Mouse (Mus musculus) skeletal muscle tissue, adult 2 months (tissue): ENCODE measurements around the gene Aasdh.
"Not testable (repeated sequence)": the region's sequence is repeated elsewhere in the genome, so short reads cannot be mapped to it uniquely, and the experiment has no call there.

Experiments
- DNase-seq: peaks from one replicate; pipeline ENCODE4 v3.0.0-alpha.2; 2012; ENCODE audit warnings: low read depth, low spot score

The Aasdh gene

DNA sequence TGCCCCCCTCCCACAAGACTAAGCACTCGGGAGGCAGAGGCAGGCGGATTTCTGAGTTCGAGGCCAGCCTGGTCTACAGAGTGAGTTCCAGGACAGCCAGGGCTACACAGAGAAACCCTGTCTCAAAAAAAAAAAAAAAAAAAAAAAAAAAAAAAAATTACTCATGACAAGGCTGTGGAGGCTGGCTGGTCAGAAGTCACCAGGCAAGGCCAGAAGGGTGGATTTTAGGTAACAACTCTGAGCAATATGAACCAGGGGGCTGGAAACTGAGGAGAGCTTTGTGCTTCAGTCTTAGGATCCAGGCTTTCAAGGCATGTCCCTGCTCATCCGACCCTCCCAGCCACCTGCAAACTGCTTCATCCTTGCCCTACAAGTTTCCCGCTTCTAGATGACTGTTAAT lies 7.2 kb upstream of the Aasdh start:
- not testable (repeated sequence) for DNase-seq

DNA sequence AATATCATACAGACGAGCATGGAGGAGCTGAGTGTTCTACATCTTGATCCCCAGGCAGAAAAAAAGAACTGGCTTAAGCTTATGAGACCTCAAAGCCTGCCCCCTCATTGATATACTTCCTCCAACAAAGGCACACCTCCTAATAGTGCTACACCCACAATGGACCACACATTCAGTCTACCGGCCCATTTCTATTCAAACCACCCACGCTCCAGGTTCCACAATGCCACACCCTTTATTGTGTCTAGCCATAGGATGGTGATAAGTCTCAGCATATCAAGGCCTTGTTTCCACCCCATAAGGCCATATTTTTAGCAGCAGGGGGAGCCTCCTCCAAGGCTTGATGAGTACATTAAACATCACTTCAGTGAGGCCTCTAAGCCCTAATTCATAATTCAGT lies 5.5 kb upstream of the Aasdh start:
- no peak for DNase-seq

DNA sequence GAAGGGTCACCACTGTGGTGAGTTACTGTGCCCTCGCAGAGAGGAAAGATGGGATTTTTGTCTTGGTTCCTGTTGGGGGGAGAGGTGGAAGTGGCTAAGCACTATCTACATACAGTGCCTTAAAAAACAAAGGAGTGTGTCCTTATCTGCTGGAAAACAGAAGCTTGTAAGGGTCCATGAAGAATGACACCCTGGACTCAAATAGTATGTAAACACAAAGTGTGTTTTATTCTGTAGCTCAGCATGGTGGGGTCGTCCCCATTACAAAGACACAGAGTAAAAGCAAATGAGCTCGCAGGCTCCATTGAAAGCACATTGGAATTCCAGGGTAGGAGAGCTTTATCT lies 813 bp upstream of the Aasdh start:
- DNase-seq = no peak

DNA sequence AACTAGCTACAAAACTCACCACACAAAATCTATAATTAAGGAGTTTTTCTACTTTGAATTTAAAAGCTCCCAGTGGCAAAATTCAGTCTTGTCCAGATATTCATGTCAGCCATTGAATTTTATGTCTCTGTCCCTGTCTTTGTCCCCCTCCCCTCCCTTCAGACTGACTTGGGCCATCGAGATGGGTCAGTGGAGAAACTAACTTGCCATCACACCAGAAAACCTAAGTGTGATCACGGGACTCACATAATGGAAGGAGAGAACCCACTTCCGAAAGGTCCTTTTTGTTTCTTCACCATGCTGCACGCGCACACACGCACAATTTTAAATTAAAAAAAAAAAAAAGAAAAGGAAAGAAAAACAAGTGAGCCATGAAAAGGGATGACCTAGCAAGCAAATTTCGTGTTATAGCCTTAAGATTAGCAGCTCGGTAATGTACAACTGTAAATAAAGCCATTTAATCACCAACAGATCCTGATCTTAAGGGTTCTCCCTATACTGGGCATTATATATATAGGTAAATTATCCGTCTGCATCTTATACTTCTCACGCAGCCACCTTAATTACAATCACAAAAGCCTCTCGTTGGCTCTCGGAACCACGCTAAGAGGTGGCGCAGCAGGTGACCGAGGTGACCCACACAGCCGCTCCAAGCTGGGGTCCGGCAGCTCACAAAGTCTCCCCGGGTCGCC lies 455 bp downstream of the Aasdh start:
- no peak for DNase-seq

DNA sequence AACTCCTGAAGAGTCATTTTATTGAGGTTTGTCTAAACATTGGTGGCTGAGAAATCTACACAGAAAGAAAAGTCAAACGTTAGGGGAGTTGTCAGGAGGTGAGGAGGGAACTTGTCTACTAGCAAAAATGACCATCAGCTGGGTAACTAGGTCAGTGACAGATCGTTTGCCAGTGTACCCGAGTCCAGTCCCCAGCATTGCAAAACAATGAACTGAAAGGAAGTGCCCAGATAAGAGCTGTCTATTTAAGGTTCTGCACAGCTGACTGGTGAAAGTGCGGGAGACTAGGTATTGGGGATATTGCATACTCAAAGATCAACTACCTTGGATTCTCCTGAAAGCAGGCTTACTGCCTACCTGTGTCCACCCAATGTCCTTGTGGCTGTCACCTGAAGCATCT lies 3.2 kb downstream of the Aasdh start:
- no peak for DNase-seq

DNA sequence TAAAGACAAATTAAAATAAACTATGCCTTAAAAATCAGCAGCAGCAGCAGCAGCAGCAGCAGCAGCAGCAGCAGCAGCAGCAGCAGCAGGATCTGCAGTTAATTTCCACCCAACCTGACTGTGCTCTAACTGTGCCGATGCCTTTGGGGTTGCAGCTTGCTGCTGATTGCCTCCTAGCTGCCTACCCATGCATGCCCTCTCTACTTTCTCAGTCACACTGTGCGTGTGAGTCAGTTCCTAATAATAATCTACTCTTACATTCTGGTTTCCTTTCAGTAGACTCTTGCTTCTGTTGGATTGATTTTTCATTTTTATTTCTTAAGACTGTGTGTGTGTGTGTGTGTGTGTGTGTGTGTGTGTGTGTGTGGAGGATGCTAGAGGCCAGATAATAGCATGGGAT lies 12.2 kb downstream of the Aasdh start:
- DNase-seq = no peak

DNA sequence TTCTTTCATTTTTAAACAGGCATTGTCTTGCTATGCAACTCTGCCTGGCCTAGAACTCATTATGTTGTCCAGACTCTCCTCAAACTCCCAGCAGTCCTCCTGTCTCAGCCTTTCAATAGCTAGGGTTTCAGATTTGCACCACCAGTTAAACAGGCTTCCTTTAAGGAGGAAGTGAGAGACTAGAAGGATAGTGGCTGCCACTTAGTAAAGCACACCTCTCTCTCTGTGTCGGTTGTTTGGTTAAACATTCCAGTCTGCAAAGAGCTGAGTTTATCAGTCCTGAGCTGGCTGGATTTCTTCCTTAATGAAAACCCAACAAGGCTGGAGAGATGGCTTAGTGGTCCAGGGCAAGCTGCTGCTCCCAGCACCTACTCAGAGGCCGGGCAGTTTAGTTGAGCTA lies 12.7 kb downstream of the Aasdh start:
- no peak for DNase-seq

DNA sequence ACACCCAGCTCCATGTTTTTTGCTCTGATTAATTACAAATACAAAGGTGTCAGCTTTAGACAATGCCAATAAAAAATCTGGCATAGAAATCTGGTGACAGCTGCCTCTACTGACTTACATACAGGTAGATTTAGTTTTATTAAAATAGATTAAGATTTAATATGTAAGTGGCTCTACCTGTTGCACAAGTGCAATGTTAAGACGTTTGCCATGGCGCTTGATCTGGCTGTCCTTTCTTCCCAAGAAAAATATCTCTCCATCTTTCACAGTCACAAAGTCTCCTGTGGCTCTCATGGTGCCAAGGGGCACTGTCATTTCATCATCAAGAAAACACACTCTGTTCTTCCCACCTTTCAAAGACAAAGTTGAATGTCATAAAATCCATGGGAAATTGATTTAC lies 18.3 kb downstream of the Aasdh start:
- DNase-seq = no peak

DNA sequence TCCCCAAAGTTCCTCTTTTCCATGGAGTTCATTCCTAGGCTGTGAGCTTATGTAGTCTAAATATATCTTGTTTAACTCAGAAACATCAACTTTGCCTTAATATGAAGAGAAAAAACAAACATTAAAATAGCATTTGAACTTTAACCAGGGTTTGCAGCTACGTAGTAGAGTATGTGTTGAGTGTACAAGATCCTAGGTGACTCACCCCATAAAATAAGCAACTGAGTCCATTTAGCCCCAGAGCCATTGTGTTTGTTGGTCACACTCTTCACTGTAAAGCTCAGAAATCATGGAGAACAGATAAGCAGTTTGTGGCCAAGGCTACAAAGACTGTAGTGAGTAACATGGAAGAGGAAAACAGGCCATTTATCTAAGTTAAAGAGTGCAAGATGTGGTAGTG lies 21.2 kb downstream of the Aasdh start:
- DNase-seq = no peak

DNA sequence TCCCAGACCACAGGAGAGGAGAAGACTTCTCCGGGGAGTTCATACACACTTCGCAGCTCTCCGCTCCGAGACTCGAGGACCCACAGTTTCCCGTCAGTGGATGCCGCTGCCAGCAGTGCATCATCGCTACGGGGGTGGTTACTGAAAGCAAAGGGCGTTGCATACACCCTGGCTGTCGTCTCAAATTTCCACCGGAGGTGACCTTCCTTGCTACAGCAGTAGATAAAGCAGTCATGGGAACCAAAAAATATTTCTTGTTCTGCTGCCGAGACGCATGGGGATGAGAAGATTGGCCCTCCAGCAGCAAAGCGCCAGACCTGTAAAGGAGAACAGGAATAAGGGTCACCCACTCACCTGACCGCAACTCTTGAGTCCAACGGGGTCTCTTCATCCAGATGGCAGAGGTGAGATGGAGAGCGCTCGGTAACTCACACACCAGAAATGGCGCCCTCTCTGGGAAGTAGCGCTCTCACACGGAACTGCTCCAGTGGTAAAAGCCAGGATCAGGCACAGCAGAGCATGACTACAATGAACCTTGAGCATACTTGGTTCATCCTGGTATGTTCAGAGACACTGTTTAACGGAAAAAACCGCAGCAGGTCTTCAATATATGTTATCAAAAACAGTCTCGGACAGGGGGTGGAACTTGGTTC lies 29.1 kb downstream of the Aasdh start:
- DNase-seq = no peak

DNA sequence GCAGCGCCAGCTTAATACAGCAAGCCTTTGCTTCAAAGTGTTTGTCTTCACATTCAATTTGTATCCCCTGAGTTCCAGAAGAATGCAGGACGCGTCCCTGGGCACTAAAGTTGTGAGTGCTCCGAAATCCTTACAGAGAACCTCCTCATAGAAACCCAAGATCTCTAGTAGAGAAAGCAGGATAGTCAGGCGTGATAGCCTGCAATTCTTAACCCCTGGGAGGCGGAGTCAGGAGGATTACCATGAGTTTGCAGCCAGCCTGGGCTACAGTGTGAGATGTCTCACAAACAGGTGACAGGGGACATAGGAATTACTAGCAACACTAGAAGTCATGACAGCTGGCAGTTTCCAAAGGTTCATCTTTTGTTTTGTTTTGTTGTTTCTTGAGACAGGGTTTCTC lies 35.8 kb downstream of the Aasdh start:
- no peak for DNase-seq

DNA sequence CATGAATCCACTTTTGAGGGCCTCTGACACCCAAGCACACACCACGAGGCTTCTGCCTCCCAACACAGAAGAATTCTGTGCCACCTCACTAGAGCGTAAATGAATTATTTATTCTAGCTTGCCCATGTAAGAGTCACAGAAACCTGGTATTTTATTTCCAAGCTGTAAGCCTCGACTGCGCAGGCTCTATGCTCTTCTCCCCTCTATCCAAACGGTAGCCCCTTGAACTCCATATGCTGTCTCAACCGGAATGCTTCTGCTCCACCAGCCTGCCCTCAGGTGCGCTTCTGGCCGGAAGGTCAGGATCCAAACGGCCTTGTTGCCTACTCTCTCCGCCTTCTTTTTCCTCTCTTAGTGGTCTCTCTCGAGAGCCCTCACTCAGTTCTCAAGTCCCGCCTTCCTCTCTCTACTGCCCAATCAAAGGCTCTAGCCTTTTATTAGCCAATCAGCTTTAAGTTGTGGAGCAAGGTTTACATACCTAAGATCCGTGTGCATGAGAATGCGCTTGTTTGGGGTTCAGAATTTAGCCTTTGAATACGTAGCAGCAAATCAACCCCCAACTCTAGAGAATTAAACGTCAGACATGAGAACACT lies 36.5 kb downstream of the Aasdh start:
- no peak for DNase-seq

DNA sequence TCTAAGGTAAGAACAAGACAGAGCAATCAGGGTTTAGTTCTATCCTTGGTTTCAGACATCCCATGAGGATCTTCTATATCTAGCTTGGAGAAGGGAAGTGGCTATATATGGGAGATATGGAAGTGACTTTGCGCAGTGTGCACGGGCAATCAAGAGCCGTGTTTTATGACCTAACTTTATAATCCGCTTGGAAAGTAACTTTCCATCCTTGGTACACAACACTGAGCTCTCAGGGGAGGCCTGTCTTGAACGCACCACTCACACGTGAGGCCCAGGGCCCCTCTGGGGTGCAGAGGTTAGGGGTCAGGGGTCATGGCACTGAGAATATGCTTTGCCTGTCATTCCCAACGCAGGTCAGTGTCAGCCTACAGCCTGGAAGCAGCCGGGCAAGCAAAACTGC lies 38.5 kb downstream of the Aasdh start:
- no peak for DNase-seq

DNA sequence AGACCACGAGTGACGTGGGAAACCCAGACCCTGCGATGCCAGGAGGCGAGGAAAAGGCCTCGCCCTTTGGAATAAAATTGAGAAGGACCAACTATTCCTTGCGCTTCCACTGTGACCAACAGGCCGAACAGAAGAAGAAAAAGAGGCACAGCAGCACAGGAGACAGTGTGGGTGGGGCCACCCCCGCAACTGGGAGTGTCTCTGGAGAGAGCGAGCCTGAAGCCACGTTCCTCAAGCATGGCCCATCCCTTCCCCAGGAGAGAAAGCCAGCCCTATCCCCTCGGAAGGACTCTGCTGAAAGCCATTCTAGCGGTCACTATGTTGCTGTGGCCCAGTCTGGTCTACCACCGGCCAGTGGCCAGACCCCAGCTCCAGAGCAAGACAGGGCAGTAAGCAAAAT lies 46.9 kb downstream of the Aasdh start:
- no peak for DNase-seq

DNA sequence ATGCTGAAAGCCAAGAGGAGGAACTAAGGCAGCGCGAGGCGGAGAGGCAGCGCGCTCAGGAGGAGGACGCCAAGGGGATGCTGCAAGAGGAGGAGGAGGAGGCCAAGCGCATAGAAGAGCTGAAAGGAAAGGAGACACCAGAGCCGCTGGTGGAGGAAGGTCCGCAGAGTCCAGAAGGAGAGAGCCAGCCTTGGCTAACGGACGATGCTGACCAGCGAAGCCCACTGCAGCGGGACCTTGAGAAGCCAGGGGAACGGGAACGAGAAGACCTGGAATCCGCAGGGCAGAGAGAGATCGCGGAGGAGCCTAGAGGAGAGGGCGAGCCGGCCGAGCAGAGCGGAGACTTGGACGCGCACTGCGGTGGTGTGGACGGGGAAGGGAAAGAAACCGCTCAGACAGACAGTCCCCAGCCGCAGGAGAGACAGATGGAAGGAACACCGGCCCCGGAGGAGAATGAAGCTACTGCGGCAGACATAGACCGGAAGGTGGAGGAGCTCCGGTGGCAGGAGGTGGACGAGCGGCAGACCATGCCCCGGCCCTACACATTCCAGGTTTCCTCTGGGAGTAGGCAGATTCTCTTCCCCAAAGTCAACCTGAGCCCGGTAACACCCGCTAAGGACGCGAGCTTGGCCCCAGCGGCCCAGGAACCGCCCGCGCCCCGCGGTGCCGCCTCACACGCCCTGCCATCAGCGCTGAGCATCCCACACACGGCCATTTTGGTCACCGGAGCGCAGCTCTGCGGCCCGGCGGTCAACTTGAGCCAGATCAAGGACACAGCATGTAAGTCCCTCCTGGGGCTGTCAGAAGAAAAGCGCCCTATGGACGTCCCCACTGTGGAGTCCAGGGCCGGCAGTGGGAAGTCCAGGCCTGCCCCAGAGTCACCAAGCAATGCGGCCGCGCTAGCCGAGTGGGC lies 48.0 kb downstream of the Aasdh start:
- no peak for DNase-seq

DNA sequence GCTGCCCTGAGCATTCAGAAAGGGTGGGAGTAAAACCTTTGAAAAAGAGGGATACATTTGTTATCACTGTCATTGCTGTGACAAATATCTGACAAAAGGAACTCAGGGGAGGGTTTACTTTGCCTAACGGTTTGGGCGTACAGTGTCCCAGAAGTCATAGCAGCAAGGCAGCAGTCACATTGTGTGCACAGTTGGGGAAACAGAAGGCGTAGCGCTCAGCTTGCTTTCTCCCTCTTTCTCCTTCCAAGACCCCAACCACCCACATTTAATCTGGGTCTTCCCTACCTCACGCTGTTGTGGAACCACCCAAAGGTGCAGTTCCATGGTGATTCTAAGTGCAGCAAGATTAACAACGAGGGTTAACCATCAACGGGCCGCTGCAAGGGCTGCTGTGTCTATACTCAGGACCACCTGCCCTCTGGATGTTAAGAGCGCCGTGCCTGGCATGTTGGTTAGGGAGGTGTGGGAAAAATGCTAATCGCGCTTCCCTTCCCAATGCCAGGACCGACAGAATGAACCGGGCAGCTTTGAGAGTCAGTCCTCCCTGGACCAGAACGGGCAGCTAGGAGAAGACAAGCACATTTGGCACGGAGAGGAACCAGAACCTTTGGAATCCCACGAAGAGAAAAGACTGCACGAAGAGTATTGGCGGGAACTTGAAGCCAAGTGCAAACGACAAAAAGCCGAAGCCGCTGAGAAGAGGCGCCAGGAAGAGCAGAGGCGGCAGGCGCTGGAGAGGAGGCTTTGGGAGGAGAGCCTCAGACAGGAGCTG lies 49.3 kb downstream of the Aasdh start:
- DNase-seq = no peak

DNA sequence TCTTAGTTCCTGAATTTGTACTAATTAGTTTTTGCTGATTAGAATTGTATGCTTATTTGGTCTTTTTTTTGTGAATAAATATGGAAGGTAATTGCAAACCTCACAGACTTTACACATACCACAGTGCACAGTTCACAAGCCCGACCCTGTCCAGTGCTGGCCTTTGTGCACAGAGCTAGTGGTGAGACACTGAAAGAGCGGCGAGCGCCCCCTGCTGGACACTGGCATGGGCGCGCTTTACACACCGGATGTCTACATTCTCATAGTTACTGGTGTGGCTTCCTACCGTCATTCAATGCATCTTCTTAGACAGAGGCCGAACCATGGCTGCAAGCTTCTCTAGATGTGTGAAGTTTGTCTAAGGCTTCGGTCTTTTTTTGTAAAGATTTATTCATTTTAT lies 51.8 kb downstream of the Aasdh start:
- peak; percentile 31 for DNase-seq

DNA sequence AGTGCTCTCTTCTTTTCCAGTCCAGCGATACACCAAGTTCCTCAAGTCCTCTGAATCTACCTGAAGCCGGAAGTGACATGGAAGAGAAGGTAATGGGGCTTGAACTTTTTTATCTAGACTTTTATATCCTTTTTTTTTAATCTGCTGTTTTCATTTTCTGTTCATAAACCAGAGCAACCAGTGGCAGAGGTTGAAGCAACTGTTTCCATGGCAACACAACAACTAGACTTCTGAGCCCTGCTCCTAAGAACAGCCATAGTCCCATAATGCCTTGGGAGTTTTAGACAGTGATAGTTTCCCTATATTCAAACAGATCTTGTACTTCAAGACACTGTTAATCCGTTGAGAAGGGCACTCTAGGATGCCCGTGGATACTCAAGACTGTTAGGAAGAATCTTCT lies 54.0 kb downstream of the Aasdh start:
- DNase-seq = no peak

DNA sequence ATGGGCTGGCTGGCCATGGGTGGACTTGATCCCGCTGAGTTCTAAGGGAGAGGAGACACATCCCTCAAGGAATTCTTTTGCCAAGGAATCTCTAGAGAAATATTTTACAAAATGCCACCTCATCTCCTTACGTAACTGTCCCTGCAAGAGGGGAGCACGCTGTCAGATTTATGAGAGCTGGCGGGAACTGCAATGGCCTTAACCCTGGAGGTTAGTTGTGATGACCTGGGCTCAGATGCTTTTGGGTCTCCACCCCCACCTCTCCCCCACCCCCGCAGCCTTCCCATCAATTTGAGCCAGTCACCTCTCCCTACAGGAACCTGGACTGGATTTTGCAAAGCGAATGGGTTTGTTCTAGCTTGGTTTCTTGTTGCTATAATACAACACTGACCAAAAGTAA lies 58.2 kb downstream of the Aasdh start:
- no peak for DNase-seq

DNA sequence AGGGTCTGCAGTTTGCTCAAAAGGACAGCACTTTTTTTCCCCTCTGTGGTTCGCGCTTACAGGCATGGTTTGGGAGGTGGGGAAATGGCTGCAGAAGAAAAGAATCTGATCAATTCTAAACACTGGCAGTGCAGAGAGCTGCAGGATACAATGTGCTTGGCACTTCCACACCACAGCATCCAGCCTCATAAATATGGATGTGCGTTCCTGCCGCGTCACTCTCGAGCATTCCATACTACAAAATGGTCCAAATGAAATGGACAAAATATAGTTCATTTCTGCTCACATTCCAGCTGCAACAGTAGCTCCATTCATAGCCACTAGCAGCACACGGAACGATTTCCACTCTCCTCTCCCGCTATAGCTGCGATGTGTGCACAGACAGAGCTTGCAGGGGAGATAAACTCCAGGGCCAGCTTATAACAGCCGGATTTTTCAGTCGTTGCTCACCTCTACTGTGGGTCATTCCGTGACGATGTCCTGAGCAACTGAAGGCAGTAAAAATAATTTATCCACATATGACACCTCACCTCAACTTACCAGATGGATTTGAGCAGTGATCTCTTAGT lies 60.6 kb downstream of the Aasdh start:
- DNase-seq = no peak

DNA sequence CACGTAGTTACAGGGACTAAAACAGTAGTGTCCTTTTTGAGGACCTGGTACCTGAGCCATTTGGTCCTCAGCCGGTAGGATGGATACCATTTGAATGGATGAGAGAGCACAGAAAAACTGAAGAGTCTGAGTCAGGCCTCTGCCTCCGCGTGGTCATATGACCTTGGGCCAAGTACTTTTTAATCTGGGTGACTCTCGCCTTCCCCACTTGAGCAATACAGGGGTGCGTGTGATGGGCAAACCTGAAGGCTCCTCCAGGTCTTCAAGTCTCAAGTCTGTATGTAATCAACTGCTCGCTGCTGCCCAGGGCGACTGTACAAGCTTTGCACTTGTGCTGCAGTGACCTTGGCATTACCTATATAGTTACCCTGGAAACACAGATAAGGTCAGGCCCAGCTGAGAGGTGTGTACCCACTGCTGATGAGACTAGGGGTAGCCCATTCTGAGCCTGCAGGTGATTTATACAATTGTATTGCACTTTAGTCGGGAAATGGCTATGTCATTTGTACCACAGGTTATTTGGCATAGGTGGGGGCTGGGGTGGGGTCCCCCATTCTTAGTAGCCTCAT lies 61.4 kb downstream of the Aasdh start:
- DNase-seq = no peak
